Mouse (Mus musculus): Measurements from ENCODE around the gene Gpr27. TPM values are rescaled to one million over a fixed set of nuclear protein-coding genes. Genes with fewer than 3 reads are reported as not detected.

The Gpr27 gene
- polyA plus RNA-seq, 1 experiment from 2014 or later, result 1.6 TPM

DNA sequence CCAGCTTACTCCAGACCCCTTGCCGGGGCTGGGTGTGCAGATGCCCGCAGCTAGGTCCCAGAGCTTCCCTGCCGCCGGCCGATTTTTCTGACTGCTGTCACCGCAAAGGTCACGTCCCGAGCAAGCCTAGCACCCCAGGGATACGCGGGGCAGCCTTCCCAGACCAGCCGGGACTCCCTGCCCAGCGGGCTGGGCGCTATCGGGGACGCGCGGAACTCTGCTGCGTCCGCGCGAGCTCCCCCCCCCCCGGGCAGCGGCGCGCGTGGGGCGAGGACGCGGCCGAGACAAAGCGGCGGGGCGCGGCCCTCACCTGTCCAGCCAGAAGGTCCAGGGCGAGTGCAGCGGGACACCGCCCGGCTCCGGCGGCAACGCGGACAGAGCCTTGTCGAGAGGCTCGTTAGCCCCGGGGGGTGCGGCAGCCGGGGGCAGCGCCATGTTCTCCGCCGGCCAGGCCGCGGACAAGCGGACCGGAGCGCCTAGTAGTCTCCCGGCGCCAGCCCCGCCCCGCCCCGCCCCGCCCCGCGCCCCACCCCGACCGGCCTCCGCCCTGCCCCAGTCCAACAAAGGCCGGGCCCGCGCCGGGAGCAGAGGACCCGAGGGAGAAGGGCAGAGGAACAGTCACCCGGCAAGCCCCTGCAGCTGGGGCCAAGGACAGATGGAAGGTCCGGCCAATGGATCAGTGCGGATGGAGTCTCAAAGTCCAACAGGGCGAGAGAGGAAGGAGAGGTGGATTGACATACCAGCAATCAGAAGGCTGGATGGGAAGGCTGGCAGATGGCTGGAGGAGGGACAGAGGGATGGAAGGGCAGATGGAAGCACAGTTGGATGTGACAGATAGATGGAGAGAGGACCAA lies 25.9 kb upstream of the Gpr27 start, which contains the start of the genes Eif4e3 and Gm20696:
TSS of gene Eif4e3 (minus strand) at position 454 of the 854 bp plus-strand sequence.
TSS of gene Gm20696 (minus strand) at position 480 of the 854 bp plus-strand sequence.
- WGBS, result under 1% methylated on average over 64 of the region's 75 CpGs
- no peak within 1 kb of the TSS for H3K27ac ChIP-seq (replicated peaks in 1 of 2; ENCODE audit: control insufficient read depth in 1 of 2, insufficient read depth in 1 of 2, low read depth in 2 of 2, low read length in 2 of 2)
- H3K36me3 ChIP-seq (ENCODE audit: control insufficient read depth, insufficient read depth, low read length), result no peaks in the 10 kb centered on the region
- no peaks in the 10 kb centered on the region for H3K27me3 ChIP-seq (ENCODE audit: control insufficient read depth, insufficient read depth, low read length)
- H3K4me3 ChIP-seq (ENCODE audit: control insufficient read depth in 1 of 2, insufficient read depth in 1 of 2, low read depth in 1 of 2, low read length in 2 of 2), result peak within 1 kb of the TSS; percentile 89 to 94
- H3K4me1 ChIP-seq (ENCODE audit: control insufficient read depth in 2 of 2, insufficient read depth in 2 of 2, low read length in 2 of 2), result peaks cover 5 to 6% of the 10 kb centered on the region in 2 experiments; a peak in 2 of 4 replicates
- peak within 1 kb of the TSS; percentile 89 for H3K4me2 ChIP-seq (ENCODE audit: low read length)
- H3K9me3 ChIP-seq (ENCODE audit: control insufficient read depth, low read length), result no peaks in the 10 kb centered on the region
- H3K9ac ChIP-seq (ENCODE audit: low read length), result peak within 1 kb of the TSS; percentile 87
- peak; percentile 68 for ATAC-seq (ENCODE audit: insufficient number of reproducible peaks, insufficient read depth, low FRiP score, low read depth)

DNA sequence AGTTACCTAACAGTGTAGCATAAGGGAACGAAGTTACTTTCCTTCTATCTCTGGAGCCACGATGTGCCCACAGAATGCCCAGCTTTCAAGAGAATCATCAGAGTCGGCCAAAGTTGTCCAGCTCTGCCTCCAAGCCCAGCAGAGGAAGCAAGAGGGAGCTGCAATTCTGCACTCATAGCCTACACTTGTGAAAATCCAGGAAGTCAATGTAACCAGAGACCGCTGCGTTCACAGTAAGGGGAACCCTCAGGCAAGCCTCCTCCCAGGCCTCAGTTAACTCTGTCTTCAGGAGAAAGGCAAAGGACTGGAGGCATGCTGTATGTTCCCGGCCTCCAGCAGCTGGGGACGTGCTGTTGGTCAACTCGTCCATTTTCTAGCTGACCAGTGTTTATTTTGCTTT lies 25.2 kb upstream of the Gpr27 start:
- H3K9ac ChIP-seq (ENCODE audit: low read length), result peak overlapping the region; percentile 87; the same call in 1 of the 2 replicates
- peak overlapping the region; percentile 89 for H3K4me2 ChIP-seq (ENCODE audit: low read length)
- H3K27me3 ChIP-seq (ENCODE audit: control insufficient read depth, insufficient read depth, low read length), result no peaks in the 10 kb centered on the region
- no peaks in the 10 kb centered on the region for H3K9me3 ChIP-seq (ENCODE audit: control insufficient read depth, low read length)
- peaks cover 5 to 6% of the 10 kb centered on the region in 2 experiments; a peak in 2 of 4 replicates for H3K4me1 ChIP-seq (ENCODE audit: control insufficient read depth in 2 of 2, insufficient read depth in 2 of 2, low read length in 2 of 2)
- 53% methylated on average over 8 of the region's 8 CpGs for WGBS
- H3K27ac ChIP-seq (replicated peaks in 1 of 2; ENCODE audit: control insufficient read depth in 1 of 2, insufficient read depth in 1 of 2, low read depth in 2 of 2, low read length in 2 of 2), result no peak overlapping the region
- no peaks in the 10 kb centered on the region for H3K36me3 ChIP-seq (ENCODE audit: control insufficient read depth, insufficient read depth, low read length)
- no peak overlapping the region; a peak in 1 of 4 replicates for H3K4me3 ChIP-seq (ENCODE audit: control insufficient read depth in 1 of 2, insufficient read depth in 1 of 2, low read depth in 1 of 2, low read length in 2 of 2)
- no peak for ATAC-seq (ENCODE audit: insufficient number of reproducible peaks, insufficient read depth, low FRiP score, low read depth)

DNA sequence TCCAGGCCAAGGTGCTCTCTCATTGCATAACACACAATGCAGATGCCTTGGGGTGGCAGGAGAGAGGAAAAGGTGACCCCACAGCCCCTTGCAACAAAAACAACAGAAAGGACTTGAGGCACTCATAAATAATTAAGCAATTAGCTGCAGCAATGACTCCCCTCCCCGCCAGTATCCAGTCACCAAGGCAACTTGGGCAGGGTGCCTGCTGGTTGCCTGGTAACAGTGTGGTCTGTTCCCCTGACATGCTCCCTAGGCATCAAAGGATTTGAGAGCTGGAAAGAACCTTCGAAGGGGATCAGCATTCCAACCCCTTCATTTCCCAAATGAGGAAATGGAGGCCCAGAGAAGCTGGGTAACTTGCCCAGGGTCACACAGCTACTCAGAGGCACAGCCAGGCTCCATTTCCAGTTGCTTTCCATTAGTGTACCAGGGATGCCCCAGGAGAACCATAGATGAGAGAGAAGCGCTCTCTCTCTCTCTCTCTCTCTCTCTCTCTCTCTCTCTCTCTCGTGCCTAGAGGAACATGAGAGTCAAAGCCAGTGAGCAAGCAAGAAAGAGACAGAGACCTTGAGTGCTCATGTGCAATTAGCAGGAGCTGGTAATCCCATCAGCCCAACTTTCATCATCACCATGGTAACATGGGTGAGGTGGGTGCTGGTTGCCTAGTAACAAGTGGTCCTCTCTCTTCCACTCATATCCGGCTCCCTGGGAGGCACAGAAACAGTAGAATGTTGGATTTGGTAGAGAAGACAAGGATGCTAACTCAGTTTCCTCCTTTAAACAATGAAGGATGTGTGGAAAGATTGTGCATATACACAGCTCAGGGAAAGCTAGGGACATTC lies 22.8 kb upstream of the Gpr27 start:
- Histone ChIP-seq H3K4me3 (ENCODE audit: control insufficient read depth in 1 of 2, insufficient read depth in 1 of 2, low read depth in 1 of 2, low read length in 2 of 2) (no peak overlapping the region), H3K9me3 (ENCODE audit: control insufficient read depth, low read length) (no peaks in the 10 kb centered on the region), H3K4me2 (ENCODE audit: low read length) (no peak overlapping the region), H3K27me3 (ENCODE audit: control insufficient read depth, insufficient read depth, low read length) (no peaks in the 10 kb centered on the region), H3K4me1 (ENCODE audit: control insufficient read depth in 2 of 2, insufficient read depth in 2 of 2, low read length in 2 of 2) (peaks cover 5 to 6% of the 10 kb centered on the region in 2 experiments; a peak in 2 of 4 replicates), H3K36me3 (ENCODE audit: control insufficient read depth, insufficient read depth, low read length) (no peaks in the 10 kb centered on the region), H3K27ac (replicated peaks in 1 of 2; ENCODE audit: control insufficient read depth in 1 of 2, insufficient read depth in 1 of 2, low read depth in 2 of 2, low read length in 2 of 2) (no peak overlapping the region), H3K9ac (ENCODE audit: low read length) (no peak overlapping the region)
- 52% methylated on average over 5 of the region's 5 CpGs for WGBS
- ATAC-seq (ENCODE audit: insufficient number of reproducible peaks, insufficient read depth, low FRiP score, low read depth), result no peak

DNA sequence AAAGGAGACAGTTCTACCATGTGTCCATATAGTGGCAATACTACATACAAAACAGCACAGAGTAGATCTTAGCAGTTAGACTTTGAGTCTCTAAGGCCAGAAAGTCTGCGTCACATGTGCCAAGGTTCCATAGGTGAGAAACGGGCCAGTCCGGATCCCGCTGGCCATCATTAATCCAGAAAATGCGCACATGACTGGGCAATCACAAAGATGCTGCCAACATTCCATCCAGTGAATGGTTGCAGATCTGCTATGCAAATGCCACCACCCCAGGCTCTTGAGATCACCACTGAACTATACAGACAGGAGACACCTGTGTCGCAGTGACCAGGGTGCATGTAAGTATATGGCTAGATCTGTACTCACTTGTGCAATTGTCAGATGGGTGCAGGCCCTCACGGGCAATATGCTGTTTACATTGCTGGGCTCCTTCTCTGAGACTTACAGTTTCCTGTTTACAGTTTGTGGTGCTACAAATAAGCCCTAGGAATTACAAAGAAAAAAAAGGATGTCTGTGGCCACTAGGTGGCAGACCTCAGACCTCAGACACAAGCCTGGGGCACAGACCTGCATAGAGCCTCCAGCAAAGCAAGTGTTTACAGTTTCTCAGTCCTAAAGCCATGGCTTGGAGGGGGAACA lies 21.9 kb upstream of the Gpr27 start:
- ATAC-seq (ENCODE audit: insufficient number of reproducible peaks, insufficient read depth, low FRiP score, low read depth), result no peak
- 73% methylated on average over 7 of the region's 7 CpGs for WGBS
- Histone ChIP-seq H3K4me1 (ENCODE audit: control insufficient read depth in 2 of 2, insufficient read depth in 2 of 2, low read length in 2 of 2) (peaks cover 5 to 6% of the 10 kb centered on the region in 2 experiments; a peak in 2 of 4 replicates), H3K36me3 (ENCODE audit: control insufficient read depth, insufficient read depth, low read length) (no peaks in the 10 kb centered on the region), H3K9me3 (ENCODE audit: control insufficient read depth, low read length) (no peaks in the 10 kb centered on the region), H3K4me3 (ENCODE audit: control insufficient read depth in 1 of 2, insufficient read depth in 1 of 2, low read depth in 1 of 2, low read length in 2 of 2) (no peak overlapping the region), H3K27me3 (ENCODE audit: control insufficient read depth, insufficient read depth, low read length) (no peaks in the 10 kb centered on the region), H3K9ac (ENCODE audit: low read length) (no peak overlapping the region), H3K4me2 (ENCODE audit: low read length) (no peak overlapping the region), H3K27ac (replicated peaks in 1 of 2; ENCODE audit: control insufficient read depth in 1 of 2, insufficient read depth in 1 of 2, low read depth in 2 of 2, low read length in 2 of 2) (no peak overlapping the region)

DNA sequence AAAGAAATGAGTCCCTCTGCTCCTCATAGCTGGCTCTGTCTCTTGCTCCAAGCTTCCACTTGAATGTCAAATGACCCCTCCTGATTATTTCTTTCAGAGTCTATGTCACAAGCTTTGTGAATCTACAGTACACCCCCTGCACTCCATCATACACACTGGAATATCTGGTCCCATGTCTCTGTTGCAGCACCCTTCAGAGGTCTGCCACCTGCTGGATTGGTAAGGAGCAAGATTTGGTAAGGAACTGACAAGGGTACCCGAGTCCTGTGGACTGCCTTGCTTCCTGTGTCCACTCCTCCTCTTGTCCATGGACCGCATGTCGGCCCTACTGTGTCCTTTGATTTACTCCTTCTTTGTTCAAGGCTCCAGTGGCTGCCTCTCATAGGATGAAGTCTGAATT lies 20.7 kb upstream of the Gpr27 start:
- 54% methylated on average over 3 of the region's 3 CpGs for WGBS
- Histone ChIP-seq H3K9me3 (ENCODE audit: control insufficient read depth, low read length) (no peaks in the 10 kb centered on the region), H3K27me3 (ENCODE audit: control insufficient read depth, insufficient read depth, low read length) (no peaks in the 10 kb centered on the region), H3K27ac (replicated peaks in 1 of 2; ENCODE audit: control insufficient read depth in 1 of 2, insufficient read depth in 1 of 2, low read depth in 2 of 2, low read length in 2 of 2) (no peak overlapping the region), H3K4me1 (ENCODE audit: control insufficient read depth in 2 of 2, insufficient read depth in 2 of 2, low read length in 2 of 2) (peaks cover 4 to 5% of the 10 kb centered on the region in 2 experiments; a peak in 2 of 4 replicates), H3K4me2 (ENCODE audit: low read length) (no peak overlapping the region), H3K9ac (ENCODE audit: low read length) (no peak overlapping the region), H3K36me3 (ENCODE audit: control insufficient read depth, insufficient read depth, low read length) (no peaks in the 10 kb centered on the region), H3K4me3 (ENCODE audit: control insufficient read depth in 1 of 2, insufficient read depth in 1 of 2, low read depth in 1 of 2, low read length in 2 of 2) (no peak overlapping the region)
- ATAC-seq (ENCODE audit: insufficient number of reproducible peaks, insufficient read depth, low FRiP score, low read depth), result no peak

DNA sequence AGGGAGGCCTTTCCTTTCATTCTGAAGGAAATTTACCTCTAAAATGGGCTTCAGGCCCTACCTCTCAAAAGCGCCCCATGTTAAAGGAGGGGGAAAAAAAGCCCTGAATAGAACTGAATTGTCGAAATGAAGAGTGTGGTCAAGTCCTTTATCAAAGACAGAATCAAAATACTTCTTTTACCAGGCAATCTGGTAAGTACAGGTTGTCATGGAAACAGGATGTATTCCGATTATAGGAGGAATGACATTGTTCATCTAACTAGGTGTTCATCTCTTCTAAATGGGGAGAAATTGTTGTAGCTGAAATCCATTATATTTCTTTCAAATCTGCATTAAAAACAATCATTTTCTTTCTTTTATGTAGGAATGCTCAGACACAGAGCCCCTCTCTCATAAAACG lies 18.0 kb upstream of the Gpr27 start:
- ATAC-seq (ENCODE audit: insufficient number of reproducible peaks, insufficient read depth, low FRiP score, low read depth), result no peak
- WGBS, result 82% methylated on average over 4 of the region's 4 CpGs
- no peaks in the 10 kb centered on the region for H3K36me3 ChIP-seq (ENCODE audit: control insufficient read depth, insufficient read depth, low read length)

DNA sequence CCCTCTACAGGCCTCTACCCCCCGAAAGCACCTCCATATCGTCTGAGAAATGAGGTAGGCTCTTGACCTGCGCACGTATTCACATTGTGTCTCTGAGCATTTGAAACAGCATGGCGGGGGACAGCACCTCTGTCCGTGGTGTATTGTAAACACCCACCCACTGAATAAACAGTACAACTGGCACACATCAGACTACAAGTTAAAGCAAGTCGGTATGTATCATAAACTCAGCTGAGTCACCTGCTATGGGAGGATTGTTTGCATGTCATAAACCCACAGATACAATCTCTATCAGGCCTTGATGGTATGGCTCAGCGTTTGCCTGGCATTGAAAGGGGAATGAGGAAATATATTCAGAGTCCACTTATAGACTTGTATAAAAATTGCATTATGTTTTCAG lies 15.2 kb upstream of the Gpr27 start:
- WGBS, result 87% methylated on average over 8 of the region's 8 CpGs

More for the DNA sequence above, 18.0 kb upstream of the Gpr27 start:
- Histone ChIP-seq H3K4me1 (ENCODE audit: control insufficient read depth in 2 of 2, insufficient read depth in 2 of 2, low read length in 2 of 2) (no peaks in the 10 kb centered on the region), H3K27me3 (ENCODE audit: control insufficient read depth, insufficient read depth, low read length) (no peaks in the 10 kb centered on the region), H3K9me3 (ENCODE audit: control insufficient read depth, low read length) (no peaks in the 10 kb centered on the region), H3K4me2 (ENCODE audit: low read length) (no peak overlapping the region), H3K9ac (ENCODE audit: low read length) (no peak overlapping the region), H3K27ac (replicated peaks in 1 of 2; ENCODE audit: control insufficient read depth in 1 of 2, insufficient read depth in 1 of 2, low read depth in 2 of 2, low read length in 2 of 2) (no peak overlapping the region), H3K4me3 (ENCODE audit: control insufficient read depth in 1 of 2, insufficient read depth in 1 of 2, low read depth in 1 of 2, low read length in 2 of 2) (no peak overlapping the region)

More for the DNA sequence above, 15.2 kb upstream of the Gpr27 start:
- no peak overlapping the region for H3K27ac ChIP-seq (replicated peaks in 1 of 2; ENCODE audit: control insufficient read depth in 1 of 2, insufficient read depth in 1 of 2, low read depth in 2 of 2, low read length in 2 of 2)
- H3K4me2 ChIP-seq (ENCODE audit: low read length), result no peak overlapping the region
- H3K9ac ChIP-seq (ENCODE audit: low read length), result no peak overlapping the region
- H3K4me1 ChIP-seq (ENCODE audit: control insufficient read depth in 2 of 2, insufficient read depth in 2 of 2, low read length in 2 of 2), result no peaks in the 10 kb centered on the region
- H3K4me3 ChIP-seq (ENCODE audit: control insufficient read depth in 1 of 2, insufficient read depth in 1 of 2, low read depth in 1 of 2, low read length in 2 of 2), result no peak overlapping the region
- no peaks in the 10 kb centered on the region for H3K9me3 ChIP-seq (ENCODE audit: control insufficient read depth, low read length)
- no peak for ATAC-seq (ENCODE audit: insufficient number of reproducible peaks, insufficient read depth, low FRiP score, low read depth)
- no peaks in the 10 kb centered on the region for H3K27me3 ChIP-seq (ENCODE audit: control insufficient read depth, insufficient read depth, low read length)
- H3K36me3 ChIP-seq (ENCODE audit: control insufficient read depth, insufficient read depth, low read length), result no peaks in the 10 kb centered on the region
